Mouse (Mus musculus): Measurements from ENCODE around the gene Stxbp6. TPM values are rescaled to one million over a fixed set of nuclear protein-coding genes. Genes with fewer than 3 reads are reported as not detected.

Stxbp6 gene
- polyA plus RNA-seq, 1 experiment from 2014 or later: 11.3 TPM

DNA sequence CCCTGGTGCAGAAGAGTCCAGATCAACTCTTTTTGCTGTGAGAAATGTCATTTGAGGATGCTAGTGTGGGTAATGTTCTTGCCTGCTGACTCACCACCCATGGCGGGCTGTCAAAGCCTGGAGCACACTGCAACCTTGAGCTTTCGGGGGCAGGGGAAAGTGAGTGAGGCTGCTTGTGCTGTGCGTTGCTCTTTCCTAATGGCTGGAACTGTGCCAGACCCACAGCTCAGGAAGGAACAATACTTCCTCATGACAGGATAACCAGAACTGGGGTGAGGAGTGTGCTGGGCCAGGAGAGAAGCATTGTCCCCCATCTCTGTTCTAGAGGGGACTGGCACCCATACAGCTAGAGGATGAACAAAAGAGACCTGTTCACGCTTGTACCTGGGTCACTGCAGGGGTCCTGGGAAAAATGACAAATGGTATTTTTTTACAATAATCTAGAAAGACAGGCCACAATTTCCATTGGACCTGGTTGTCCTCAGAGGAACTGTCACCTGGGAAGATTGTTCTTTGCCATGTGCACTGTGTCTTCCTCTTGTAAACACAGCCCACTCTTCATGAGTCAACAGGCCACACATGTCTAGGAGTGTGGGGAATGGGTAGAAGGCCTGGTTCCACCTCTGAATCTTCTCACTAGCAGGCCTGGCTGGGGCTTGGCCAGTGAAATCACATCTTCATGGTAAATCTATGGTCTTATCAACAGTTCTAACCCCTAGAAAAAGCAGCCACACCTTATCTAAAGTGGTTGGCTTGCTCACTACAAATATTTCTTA is 216.2 kb downstream of the Stxbp6 start:
- H3K4me2 ChIP-seq (replicated peaks): no peak overlapping the region
- ATAC-seq (ENCODE audit: insufficient number of reproducible peaks, low FRiP score, low TSS enrichment, low read depth): no peak; the same call in 1 of the 2 replicates
- WGBS: 38% methylated on average over 4 of the region's 4 CpGs

GRCm38 (mm10) chr12:44852024-44852423 is 222.5 kb downstream of the Stxbp6 start:
- H3K27me3 ChIP-seq: no peaks in the 10 kb centered on the region
- H3K9me3 ChIP-seq (replicated peaks): no peaks in the 10 kb centered on the region
- H3K27ac ChIP-seq (replicated peaks): no peak overlapping the region
- ATAC-seq (ENCODE audit: insufficient number of reproducible peaks, low FRiP score, low TSS enrichment, low read depth): no peak
- no peak overlapping the region for H3K4me2 ChIP-seq (replicated peaks)
- H3K4me1 ChIP-seq: no peaks in the 10 kb centered on the region
- H3K9ac ChIP-seq: no peak overlapping the region
- H3K4me3 ChIP-seq (replicated peaks): no peak overlapping the region
- 68% methylated on average over 1 of the region's 1 CpGs for WGBS
- H3K36me3 ChIP-seq: no peaks in the 10 kb centered on the region

More for the DNA sequence above, 216.2 kb downstream of the Stxbp6 start:
- H3K9me3 ChIP-seq (replicated peaks): no peaks in the 10 kb centered on the region
- no peak overlapping the region for H3K4me3 ChIP-seq (replicated peaks)
- H3K9ac ChIP-seq: no peak overlapping the region
- H3K4me1 ChIP-seq: no peaks in the 10 kb centered on the region
- H3K27me3 ChIP-seq: no peaks in the 10 kb centered on the region
- no peaks in the 10 kb centered on the region for H3K36me3 ChIP-seq
- H3K27ac ChIP-seq (replicated peaks): no peak overlapping the region

- WGBS: 60% methylated on average over 1 of the region's 1 CpGs
- ATAC-seq (ENCODE audit: insufficient number of reproducible peaks, low FRiP score, low TSS enrichment, low read depth): no peak
- H3K9ac ChIP-seq: no peak overlapping the region
- no peaks in the 10 kb centered on the region for H3K36me3 ChIP-seq
- no peaks in the 10 kb centered on the region for H3K9me3 ChIP-seq (replicated peaks)
- no peak overlapping the region for H3K27ac ChIP-seq (replicated peaks)
- H3K4me3 ChIP-seq (replicated peaks): no peak overlapping the region
- H3K27me3 ChIP-seq: no peaks in the 10 kb centered on the region
- H3K4me2 ChIP-seq (replicated peaks): no peak overlapping the region
- no peaks in the 10 kb centered on the region for H3K4me1 ChIP-seq
These were observed 224.0 kb downstream of the Stxbp6 start for GRCm38 (mm10) chr12:44850516-44850915.

DNA sequence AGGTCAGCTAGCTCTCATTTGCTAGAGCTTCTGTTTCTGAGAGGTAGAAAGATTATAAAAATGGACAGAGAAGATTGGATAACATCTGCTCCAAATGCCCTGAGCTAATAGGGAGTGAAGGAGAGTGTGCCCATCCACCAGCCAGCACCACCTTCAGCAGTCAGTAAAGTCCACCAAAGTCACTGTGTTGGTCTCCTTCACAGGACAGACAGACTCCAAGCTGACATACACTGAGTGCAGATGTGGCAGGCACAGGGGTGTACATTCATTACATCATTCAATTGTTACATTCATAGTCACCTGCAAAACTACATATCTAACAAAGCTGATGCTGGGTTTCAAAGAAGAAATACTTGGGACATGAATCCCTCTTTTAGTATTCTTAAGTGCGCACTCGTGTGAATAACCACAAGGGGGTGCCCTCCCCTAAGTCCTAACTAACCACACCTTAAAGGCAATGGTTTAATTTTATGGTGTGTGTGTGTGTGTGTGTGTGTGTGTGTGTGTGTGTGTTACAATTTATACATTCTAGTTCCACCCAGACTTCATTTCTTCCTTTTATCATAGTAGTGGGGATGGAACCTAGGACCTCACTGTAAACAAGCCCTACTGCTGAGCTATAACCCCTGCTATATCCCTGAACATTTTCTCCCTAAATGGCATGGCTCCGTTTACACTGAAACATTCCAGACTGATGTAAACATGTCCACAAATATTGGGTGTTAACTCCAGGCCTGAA is 225.9 kb downstream of the Stxbp6 start:
- Histone ChIP-seq H3K9ac (no peak overlapping the region), H3K9me3 (replicated peaks) (no peaks in the 10 kb centered on the region), H3K36me3 (no peaks in the 10 kb centered on the region), H3K27ac (replicated peaks) (no peak overlapping the region), H3K4me3 (replicated peaks) (no peak overlapping the region), H3K4me2 (replicated peaks) (no peak overlapping the region), H3K4me1 (no peaks in the 10 kb centered on the region), H3K27me3 (no peaks in the 10 kb centered on the region)
- 43% methylated on average over 3 of the region's 3 CpGs for WGBS
- ATAC-seq (ENCODE audit: insufficient number of reproducible peaks, low FRiP score, low TSS enrichment, low read depth): no peak

- Histone ChIP-seq H3K4me2 (replicated peaks) (no peak overlapping the region), H3K4me1 (peaks cover 7% of the 10 kb centered on the region; the same call in 1 of the 2 replicates), H3K27me3 (no peaks in the 10 kb centered on the region), H3K9me3 (replicated peaks) (no peaks in the 10 kb centered on the region), H3K27ac (replicated peaks) (no peak overlapping the region), H3K36me3 (no peaks in the 10 kb centered on the region), H3K4me3 (replicated peaks) (no peak overlapping the region), H3K9ac (no peak overlapping the region)
- ATAC-seq (ENCODE audit: insufficient number of reproducible peaks, low FRiP score, low TSS enrichment, low read depth): no peak
- 54% methylated on average over 2 of the region's 2 CpGs for WGBS
These were observed 233.9 kb downstream of the Stxbp6 start for GRCm38 (mm10) chr12:44840585-44840984.

DNA sequence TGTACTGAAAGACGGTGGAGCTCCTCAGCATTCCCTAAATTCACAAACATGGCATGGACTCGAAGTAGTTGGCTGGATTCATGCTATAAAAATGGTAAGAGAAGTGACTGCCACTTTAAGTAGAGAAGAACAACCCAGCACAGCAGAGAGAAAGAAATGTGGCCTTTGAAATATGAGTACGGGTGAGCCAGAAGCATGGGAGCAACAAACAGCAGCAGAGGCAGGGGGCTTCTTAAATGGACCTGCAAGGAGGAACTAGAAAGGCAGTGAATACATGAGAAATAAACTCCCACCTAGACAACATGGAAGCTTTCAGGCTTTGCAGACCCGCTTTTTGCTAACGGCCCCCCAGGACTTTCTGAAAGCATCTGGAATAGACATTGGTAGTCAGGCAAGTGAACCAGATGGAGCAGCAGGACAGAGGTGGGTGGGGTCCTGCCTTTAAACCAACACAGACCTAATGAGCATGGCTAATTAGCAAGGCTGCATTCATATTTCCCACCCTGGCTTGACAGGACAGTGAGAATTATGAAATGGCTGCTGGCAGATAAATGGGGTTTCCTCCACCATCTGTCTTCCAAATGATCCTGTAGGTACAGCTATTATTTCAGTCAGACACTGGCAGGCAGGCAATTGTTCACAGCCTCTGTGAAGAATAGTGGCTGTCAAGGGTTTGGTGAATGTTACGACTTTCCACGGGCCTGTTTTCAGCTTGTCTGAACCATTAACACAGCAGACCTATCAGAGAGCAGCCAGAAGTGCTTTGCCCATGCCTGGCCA is 234.7 kb downstream of the Stxbp6 start:
- no peak overlapping the region for H3K27ac ChIP-seq (replicated peaks)
- H3K9ac ChIP-seq: no peak overlapping the region
- 28% methylated on average over 7 of the region's 7 CpGs for whole genome bisulfite sequencing
- no peaks in the 10 kb centered on the region for H3K9me3 ChIP-seq (replicated peaks)
- peaks cover 7% of the 10 kb centered on the region; the same call in 1 of the 2 replicates for H3K4me1 ChIP-seq
- H3K27me3 ChIP-seq: no peaks in the 10 kb centered on the region
- no peaks in the 10 kb centered on the region for H3K36me3 ChIP-seq
- no peak for ATAC-seq (ENCODE audit: insufficient number of reproducible peaks, low FRiP score, low TSS enrichment, low read depth)
- H3K4me3 ChIP-seq (replicated peaks): no peak overlapping the region
- H3K4me2 ChIP-seq (replicated peaks): no peak overlapping the region

- Histone ChIP-seq H3K9ac (no peak overlapping the region), H3K4me2 (replicated peaks) (no peak overlapping the region), H3K9me3 (replicated peaks) (no peaks in the 10 kb centered on the region), H3K27ac (replicated peaks) (no peak overlapping the region), H3K36me3 (no peaks in the 10 kb centered on the region), H3K27me3 (no peaks in the 10 kb centered on the region), H3K4me1 (peaks cover 7% of the 10 kb centered on the region; the same call in 1 of the 2 replicates), H3K4me3 (replicated peaks) (no peak overlapping the region)
- 33% methylated on average over 1 of the region's 1 CpGs for WGBS
- ATAC-seq (ENCODE audit: insufficient number of reproducible peaks, low FRiP score, low TSS enrichment, low read depth): no peak
These were observed 238.5 kb downstream of the Stxbp6 start for GRCm38 (mm10) chr12:44835879-44836467.

DNA sequence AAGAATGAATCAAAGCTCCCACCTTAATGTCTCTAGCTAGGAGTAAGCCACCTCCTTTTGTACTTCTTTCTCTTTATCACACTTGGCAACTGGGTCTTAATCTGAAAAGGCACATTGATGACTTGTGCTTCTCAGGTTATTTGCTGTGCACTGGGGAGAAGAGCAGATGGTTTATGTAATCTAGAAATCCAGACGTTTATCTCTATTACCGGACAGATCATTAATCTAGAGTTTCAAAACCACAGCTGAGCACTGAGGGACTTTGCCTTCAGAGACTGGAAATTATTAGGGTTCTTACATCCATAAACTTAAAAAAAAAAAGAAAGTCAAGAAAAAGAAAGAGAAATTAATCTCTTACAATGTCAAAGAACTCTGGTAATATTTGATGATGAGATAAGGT is 262.6 kb downstream of the Stxbp6 start:
- 69% methylated on average over 2 of the region's 2 CpGs for whole genome bisulfite sequencing

DNA sequence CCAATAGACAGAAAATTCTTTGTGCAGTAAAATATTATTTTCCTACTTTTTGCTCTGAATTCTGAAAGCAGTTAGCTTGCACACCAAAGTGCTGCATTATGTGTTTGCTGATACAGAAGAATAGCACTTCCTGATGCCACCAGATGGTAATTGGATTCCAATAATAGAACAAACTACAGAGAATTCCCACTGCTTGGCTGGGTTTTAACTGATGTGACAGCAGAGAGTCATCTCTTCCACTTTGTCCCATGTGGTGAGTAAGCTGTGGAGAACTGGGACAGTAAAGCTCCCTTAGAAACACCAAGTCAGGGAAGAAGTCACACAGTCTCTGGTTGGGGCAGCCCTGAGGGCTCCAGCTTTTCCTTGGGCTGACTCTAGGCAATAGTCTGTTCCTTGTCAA is 270.3 kb downstream of the Stxbp6 start:
- Histone ChIP-seq H3K27ac (replicated peaks) (no peak overlapping the region), H3K4me1 (no peaks in the 10 kb centered on the region), H3K9ac (no peak overlapping the region), H3K4me2 (replicated peaks) (no peak overlapping the region), H3K4me3 (replicated peaks) (no peak overlapping the region), H3K36me3 (no peaks in the 10 kb centered on the region), H3K27me3 (no peaks in the 10 kb centered on the region), H3K9me3 (replicated peaks) (no peaks in the 10 kb centered on the region)
- ATAC-seq (ENCODE audit: insufficient number of reproducible peaks, low FRiP score, low TSS enrichment, low read depth): no peak

More for the DNA sequence above, 262.6 kb downstream of the Stxbp6 start:
- no peak overlapping the region for H3K4me3 ChIP-seq (replicated peaks)
- H3K9ac ChIP-seq: no peak overlapping the region
- no peaks in the 10 kb centered on the region for H3K9me3 ChIP-seq (replicated peaks)
- H3K36me3 ChIP-seq: no peaks in the 10 kb centered on the region
- H3K27ac ChIP-seq (replicated peaks): no peak overlapping the region
- no peak overlapping the region for H3K4me2 ChIP-seq (replicated peaks)
- H3K27me3 ChIP-seq: no peaks in the 10 kb centered on the region
- no peaks in the 10 kb centered on the region for H3K4me1 ChIP-seq
- no peak for ATAC-seq (ENCODE audit: insufficient number of reproducible peaks, low FRiP score, low TSS enrichment, low read depth)

Data from embryonic facial prominence, embryonic 15.5 days (tissue).